Mouse (Mus musculus) embryo, embryonic 9.5 days (tissue): ENCODE data around the gene Mbl2.
A peak's percentile ranks its signal among the peaks of the same experiment; 100 is the strongest.
"Not testable (repeated sequence)": the region's sequence is repeated elsewhere in the genome, so short reads cannot be mapped to it uniquely, and the experiment has no call there.

Experiments
- DNase-seq: peaks from one replicate; pipeline ENCODE4 v3.0.0-alpha.2; 2017; ENCODE audit errors: extremely low spot score

Gene Mbl2

GRCm38 (mm10) chr19:30232691-30233090 is at the start of gene Mbl2:
Mbl2 (plus strand) TSS chr19:30232942.
- DNase-seq: no peak

- DNase-seq: no peak
These were observed 47.2 kb upstream of the Mbl2 start for GRCm38 (mm10) chr19:30185536-30185935.

- no peak for DNase-seq
These were observed 45.5 kb upstream of the Mbl2 start for GRCm38 (mm10) chr19:30187232-30187631.

DNA sequence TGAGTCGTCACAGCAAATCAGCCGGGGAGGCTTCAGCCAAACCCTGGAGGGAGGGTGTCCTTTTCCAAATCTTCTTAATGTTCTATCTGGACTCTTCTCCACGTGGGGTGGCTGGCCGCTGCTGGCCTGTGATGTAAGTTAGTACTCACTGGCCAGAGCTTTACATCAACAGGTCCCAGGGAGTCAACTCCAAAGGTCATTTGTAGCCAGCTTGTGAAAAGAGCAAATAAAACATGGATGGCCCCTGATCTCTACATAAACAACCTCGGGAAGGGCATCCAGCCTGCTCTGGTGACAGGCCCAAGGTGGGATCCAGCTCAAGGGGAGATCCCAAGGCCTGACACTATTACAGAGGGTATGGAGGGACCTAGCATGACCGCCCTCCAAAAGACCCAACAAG is 37.7 kb upstream of the Mbl2 start:
- no peak for DNase-seq

DNA sequence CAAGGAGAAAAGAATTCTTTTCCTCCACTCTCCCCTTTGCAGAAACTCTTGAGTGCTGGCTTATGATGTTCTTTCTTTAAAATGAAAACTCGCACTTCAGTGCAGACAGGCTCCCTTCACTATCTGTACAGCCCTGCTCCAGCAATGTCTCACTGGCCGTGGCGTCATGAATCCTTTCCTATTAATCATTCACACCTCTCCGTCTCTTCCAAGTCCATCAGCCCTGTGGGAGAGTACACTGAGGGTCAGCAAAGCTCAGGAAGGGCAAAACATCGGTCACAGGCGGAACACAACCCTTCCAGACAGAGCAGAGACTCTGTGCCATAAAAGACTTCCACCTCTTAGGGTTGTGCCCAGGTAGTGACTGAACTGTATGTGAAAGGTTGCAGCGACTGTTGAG is 30.6 kb upstream of the Mbl2 start:
- DNase-seq: no peak

DNA sequence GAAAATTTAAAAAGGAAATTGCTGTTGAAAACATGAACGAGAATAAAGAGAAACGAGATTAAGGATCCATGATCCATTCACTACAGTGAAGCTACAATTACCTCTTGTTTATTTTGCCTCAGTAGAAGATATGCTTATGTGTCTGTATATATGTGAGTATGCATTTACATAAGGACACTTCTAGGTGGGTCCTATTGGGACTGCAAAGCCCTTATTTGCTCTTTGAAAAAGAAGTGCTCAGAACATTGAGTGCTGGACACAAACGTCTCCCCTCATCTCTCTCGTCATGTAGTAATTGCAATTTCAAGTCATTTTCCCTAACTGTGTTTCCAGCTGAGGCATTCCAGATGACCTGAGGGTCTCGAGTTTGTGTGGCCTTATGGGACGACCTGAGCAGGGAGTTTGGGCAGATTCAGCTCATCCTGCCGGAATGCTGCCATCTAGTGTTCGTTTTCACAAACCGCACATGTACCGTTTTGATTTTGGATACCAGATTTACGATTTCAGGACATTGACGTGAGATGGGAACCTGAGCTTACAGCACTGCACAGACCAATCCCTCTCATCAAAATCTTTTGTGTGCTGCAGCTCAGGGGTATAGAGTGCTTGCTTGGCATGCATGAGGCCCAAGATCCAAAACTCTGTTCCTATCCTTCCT is 27.5 kb upstream of the Mbl2 start:
- peak; percentile 68 for DNase-seq

- DNase-seq: no peak
These were observed 26.9 kb upstream of the Mbl2 start for GRCm38 (mm10) chr19:30205874-30206273.

- DNase-seq: no peak
These were observed 25.8 kb upstream of the Mbl2 start for GRCm38 (mm10) chr19:30206981-30207380.

- not testable (repeated sequence) for DNase-seq
These were observed 23.7 kb upstream of the Mbl2 start for GRCm38 (mm10) chr19:30209006-30209405.

DNA sequence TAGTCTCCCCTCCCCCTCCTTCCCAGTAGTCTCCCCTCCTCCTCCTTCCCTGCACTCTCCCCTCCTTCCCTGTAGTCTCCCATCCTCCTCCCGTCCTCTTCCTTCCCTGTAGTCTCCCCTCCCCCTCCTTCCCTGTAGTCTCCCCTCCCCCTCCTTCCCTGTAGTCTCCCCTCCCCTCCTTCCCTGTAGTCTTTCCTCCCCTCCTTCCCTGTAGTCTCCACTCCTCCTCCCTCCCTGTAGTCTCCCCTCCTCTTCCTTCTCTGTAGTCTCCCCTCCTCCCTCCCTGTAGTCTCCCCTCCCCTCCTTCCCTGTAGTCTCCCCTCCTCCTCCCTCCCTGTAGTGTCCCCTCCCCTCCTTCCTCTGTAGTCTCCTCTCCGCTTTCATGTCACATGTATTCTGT is 18.7 kb upstream of the Mbl2 start:
- no peak for DNase-seq

- not testable (repeated sequence) for DNase-seq
These were observed 17.0 kb upstream of the Mbl2 start for GRCm38 (mm10) chr19:30215736-30216135.

DNA sequence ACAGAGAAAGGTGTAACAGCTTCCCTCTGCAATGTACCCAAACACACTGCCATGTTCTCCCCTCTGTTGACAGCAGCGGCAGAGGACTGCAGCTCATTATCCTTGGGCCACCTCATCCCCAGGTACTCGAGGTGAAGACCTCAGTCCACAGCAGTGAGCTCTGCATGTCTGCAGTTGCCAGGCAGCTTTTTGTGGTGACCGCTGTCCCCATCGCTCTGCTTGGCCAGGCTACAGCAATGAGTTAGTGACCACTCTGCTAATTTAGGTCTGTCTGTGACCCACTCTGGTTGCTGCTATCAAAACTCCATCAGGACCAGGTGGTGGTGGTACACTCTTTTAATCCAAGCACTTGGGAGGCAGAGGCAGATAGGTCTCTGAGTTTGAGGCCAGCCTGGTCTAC is 16.6 kb upstream of the Mbl2 start:
- DNase-seq: no peak

DNA sequence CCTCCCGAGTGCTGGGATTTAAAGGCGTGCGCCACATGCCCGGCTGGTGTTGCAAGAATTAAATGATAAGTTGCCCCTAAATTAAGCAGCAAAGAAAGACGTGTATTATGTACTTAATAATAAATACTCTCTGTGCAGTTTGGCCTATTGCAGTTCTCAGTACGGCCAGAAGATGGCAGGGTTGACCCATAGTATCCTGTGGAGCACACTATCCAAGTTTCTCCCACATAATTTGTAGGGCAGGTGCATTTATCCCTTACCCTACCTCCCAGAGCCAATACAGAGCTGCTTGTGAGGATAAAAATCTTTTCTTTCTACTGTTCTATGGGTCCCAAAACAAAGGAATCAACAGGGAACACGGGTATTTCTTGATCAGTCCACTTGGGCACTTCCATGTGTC is 15.4 kb upstream of the Mbl2 start:
- DNase-seq: peak; percentile 65

- DNase-seq: not testable (repeated sequence)
These were observed 10.1 kb upstream of the Mbl2 start for GRCm38 (mm10) chr19:30222593-30222992.

- DNase-seq: no peak
These were observed 3.3 kb upstream of the Mbl2 start for GRCm38 (mm10) chr19:30229477-30229876.

DNA sequence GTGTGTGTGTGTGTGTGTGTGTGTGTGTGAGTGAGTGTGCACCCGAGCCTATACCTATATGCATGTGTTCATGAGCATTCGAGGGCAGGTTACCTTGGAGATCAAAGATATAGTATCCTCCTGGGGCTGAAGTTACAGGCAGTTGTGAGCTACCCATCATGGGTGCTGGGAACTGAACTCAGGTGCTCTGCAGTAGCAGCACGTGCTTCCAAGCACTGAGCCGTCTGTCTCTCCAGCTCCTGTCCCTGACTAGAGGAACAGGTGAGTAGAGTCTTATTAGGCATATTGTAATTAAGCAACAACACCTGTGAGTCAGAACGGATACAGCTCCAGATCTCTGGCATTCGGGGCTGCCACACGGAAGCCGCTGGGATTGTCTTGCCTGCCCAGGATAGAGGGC is 1.7 kb downstream of the Mbl2 start:
- no peak for DNase-seq

DNA sequence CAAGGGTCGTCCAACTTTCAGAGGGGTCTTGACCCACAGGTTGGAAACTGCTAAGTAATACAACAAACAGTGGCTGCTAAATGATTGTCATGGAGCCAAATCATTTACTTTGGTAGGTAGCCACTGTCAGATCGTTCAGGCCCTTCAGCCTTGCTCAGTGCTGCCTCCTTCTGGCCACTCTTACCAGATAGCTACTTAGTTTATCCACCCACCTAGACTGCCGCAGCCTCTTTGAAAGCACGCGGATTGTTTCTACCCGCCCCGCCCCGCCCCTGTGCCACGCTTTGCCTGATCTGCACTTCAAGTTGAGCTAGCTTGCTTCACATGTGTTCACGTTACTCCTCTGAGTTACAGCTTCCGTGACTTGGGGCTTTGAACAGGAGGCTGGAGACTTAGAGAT is 14.6 kb downstream of the Mbl2 start:
- peak; percentile 38 for DNase-seq

GRCm38 (mm10) chr19:30248822-30249221 is 16.1 kb downstream of the Mbl2 start:
- DNase-seq: peak; percentile 68

- DNase-seq: no peak
These were observed 19.5 kb downstream of the Mbl2 start for GRCm38 (mm10) chr19:30252253-30252652.

DNA sequence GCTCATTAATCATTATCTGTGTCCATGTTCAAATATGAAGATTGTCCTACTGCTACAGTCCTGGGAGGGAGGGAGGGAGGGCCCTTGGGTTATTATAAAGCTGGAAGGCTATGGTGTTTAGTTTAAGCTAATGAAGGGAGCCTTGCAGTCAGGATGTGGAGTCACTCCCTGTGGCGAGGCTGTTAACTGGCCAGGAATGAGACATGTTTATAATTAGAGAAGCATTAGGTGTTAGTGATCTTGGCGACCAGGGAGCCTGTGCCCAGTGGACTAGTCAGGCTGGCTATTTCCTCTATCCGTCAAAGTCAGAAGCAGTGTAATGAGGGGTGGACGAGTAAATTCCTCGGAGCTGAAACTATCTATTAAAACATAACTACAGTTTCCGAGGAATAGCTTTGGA is 23.6 kb downstream of the Mbl2 start:
- DNase-seq: peak; percentile 36

GRCm38 (mm10) chr19:30281125-30281524 is 48.4 kb downstream of the Mbl2 start:
- no peak for DNase-seq

- no peak for DNase-seq
These were observed 55.3 kb downstream of the Mbl2 start for GRCm38 (mm10) chr19:30287899-30288490.
